Mouse (Mus musculus): ENCODE measurements at regions not wholly inside any gene's neighbourhood (a gene's known extent, or its start where the extent isn't known, plus 50 kb on each side); places are given as distances from the start of the nearest gene placed in this dataset.

GRCm38 (mm10) chr5:91198620-91199019 is 59.2 kb downstream of the Areg start:
- no peak for TF ChIP-seq POLR2A (IDR thresholded peaks at IDR 0.05; ENCODE audit: borderline replicate concordance, extremely low read depth, insufficient read depth, insufficient read length, poor library complexity, severe bottlenecking)
- peak; percentile 69; the same call in 1 of the 2 replicates for TF ChIP-seq CTCF (IDR thresholded peaks at IDR 0.05; ENCODE audit: borderline replicate concordance, extremely low read depth, insufficient read depth, insufficient read length)
- peak; percentile 67 for DNase-seq (ENCODE audit: low read depth)

- no peak for DNase-seq (ENCODE audit: low read depth)
- no peak for TF ChIP-seq POLR2A (IDR thresholded peaks at IDR 0.05; ENCODE audit: borderline replicate concordance, extremely low read depth, insufficient read depth, insufficient read length, poor library complexity, severe bottlenecking)
- TF ChIP-seq CTCF (IDR thresholded peaks at IDR 0.05; ENCODE audit: borderline replicate concordance, extremely low read depth, insufficient read depth, insufficient read length), result no peak
These were observed 61.0 kb downstream of the Areg start for GRCm38 (mm10) chr5:91200448-91200847.

GRCm38 (mm10) chr5:91204225-91205005 is 65.0 kb downstream of the Areg start:
- DNase-seq (ENCODE audit: low read depth), result no peak
- TF ChIP-seq CTCF (IDR thresholded peaks at IDR 0.05; ENCODE audit: borderline replicate concordance, extremely low read depth, insufficient read depth, insufficient read length) (no peak), POLR2A (IDR thresholded peaks at IDR 0.05; ENCODE audit: borderline replicate concordance, extremely low read depth, insufficient read depth, insufficient read length, poor library complexity, severe bottlenecking) (no peak)

GRCm38 (mm10) chr5:91205350-91205880 is 66.0 kb downstream of the Areg start:
- TF ChIP-seq CTCF (IDR thresholded peaks at IDR 0.05; ENCODE audit: borderline replicate concordance, extremely low read depth, insufficient read depth, insufficient read length) (no peak), POLR2A (IDR thresholded peaks at IDR 0.05; ENCODE audit: borderline replicate concordance, extremely low read depth, insufficient read depth, insufficient read length, poor library complexity, severe bottlenecking) (no peak)
- DNase-seq (ENCODE audit: low read depth), result no peak

- no peak for TF ChIP-seq CTCF (IDR thresholded peaks at IDR 0.05; ENCODE audit: borderline replicate concordance, extremely low read depth, insufficient read depth, insufficient read length)
- no peak for TF ChIP-seq POLR2A (IDR thresholded peaks at IDR 0.05; ENCODE audit: borderline replicate concordance, extremely low read depth, insufficient read depth, insufficient read length, poor library complexity, severe bottlenecking)
- DNase-seq (ENCODE audit: low read depth), result no peak
These were observed 67.4 kb downstream of the Areg start for GRCm38 (mm10) chr5:91206569-91207490.

GRCm38 (mm10) chr5:91220174-91220573 is 80.8 kb downstream of the Areg start:
- DNase-seq (ENCODE audit: low read depth), result no peak

GRCm38 (mm10) chr5:91241656-91242055 is 102.3 kb downstream of the Areg start:
- TF ChIP-seq POLR2A (IDR thresholded peaks at IDR 0.05; ENCODE audit: borderline replicate concordance, extremely low read depth, insufficient read depth, insufficient read length, poor library complexity, severe bottlenecking) (no peak), CTCF (IDR thresholded peaks at IDR 0.05; ENCODE audit: borderline replicate concordance, extremely low read depth, insufficient read depth, insufficient read length) (no peak)
- DNase-seq (ENCODE audit: low read depth), result peak; percentile 2

More at GRCm38 (mm10) chr5:91220174-91220573, 80.8 kb downstream of the Areg start:
- TF ChIP-seq POLR2A (IDR thresholded peaks at IDR 0.05; ENCODE audit: borderline replicate concordance, extremely low read depth, insufficient read depth, insufficient read length, poor library complexity, severe bottlenecking) (no peak), CTCF (IDR thresholded peaks at IDR 0.05; ENCODE audit: borderline replicate concordance, extremely low read depth, insufficient read depth, insufficient read length) (no peak)

GRCm38 (mm10) chr5:91247444-91247843 is 108.0 kb downstream of the Areg start:
- DNase-seq (ENCODE audit: low read depth), result no peak
- TF ChIP-seq CTCF (IDR thresholded peaks at IDR 0.05; ENCODE audit: borderline replicate concordance, extremely low read depth, insufficient read depth, insufficient read length), result no peak
- TF ChIP-seq POLR2A (IDR thresholded peaks at IDR 0.05; ENCODE audit: borderline replicate concordance, extremely low read depth, insufficient read depth, insufficient read length, poor library complexity, severe bottlenecking), result no peak

GRCm38 (mm10) chr5:91261895-91262294 is 122.5 kb downstream of the Areg start:
- DNase-seq (ENCODE audit: low read depth), result no peak
- no peak for TF ChIP-seq POLR2A (IDR thresholded peaks at IDR 0.05; ENCODE audit: borderline replicate concordance, extremely low read depth, insufficient read depth, insufficient read length, poor library complexity, severe bottlenecking)
- TF ChIP-seq CTCF (IDR thresholded peaks at IDR 0.05; ENCODE audit: borderline replicate concordance, extremely low read depth, insufficient read depth, insufficient read length), result no peak

- no peak for DNase-seq (ENCODE audit: low read depth)
- no peak for TF ChIP-seq CTCF (IDR thresholded peaks at IDR 0.05; ENCODE audit: borderline replicate concordance, extremely low read depth, insufficient read depth, insufficient read length)
- TF ChIP-seq POLR2A (IDR thresholded peaks at IDR 0.05; ENCODE audit: borderline replicate concordance, extremely low read depth, insufficient read depth, insufficient read length, poor library complexity, severe bottlenecking), result no peak
These were observed 123.1 kb downstream of the Areg start for GRCm38 (mm10) chr5:91262526-91262925.

- no peak for DNase-seq (ENCODE audit: low read depth)
- TF ChIP-seq POLR2A (IDR thresholded peaks at IDR 0.05; ENCODE audit: borderline replicate concordance, extremely low read depth, insufficient read depth, insufficient read length, poor library complexity, severe bottlenecking), result no peak
- TF ChIP-seq CTCF (IDR thresholded peaks at IDR 0.05; ENCODE audit: borderline replicate concordance, extremely low read depth, insufficient read depth, insufficient read length), result peak; percentile 19; the same call in 1 of the 2 replicates
These were observed 131.3 kb downstream of the Areg start for GRCm38 (mm10) chr5:91270747-91271146.
